Mouse (Mus musculus) gastrocnemius, postnatal 10 days (tissue): ENCODE data around the gene Olfr843. TPM values are rescaled to one million over a fixed set of nuclear protein-coding genes. Genes with fewer than 3 reads are reported as not detected.

Source experiments
- DNase-seq: peaks from one replicate; pipeline ENCODE4 v3.0.0; 2021; ENCODE audit warnings: mixed read lengths
- long read RNA-seq, 2 experiments: library from polyadenylated mRNA; stranded (forward); transcript quantifications; one replicate each; pipeline ENCODE4 v2.0.0; 2021
- total RNA-seq, 2 experiments: library from RNA; stranded (reverse); gene quantifications; 2 replicates each; pipeline ENCODE4 v1.2.3; 2021

Gene Olfr843
- total RNA-seq: not detected
- long read RNA-seq, experiment 1: 0 reads
- long read RNA-seq, experiment 2: 0 reads

DNA sequence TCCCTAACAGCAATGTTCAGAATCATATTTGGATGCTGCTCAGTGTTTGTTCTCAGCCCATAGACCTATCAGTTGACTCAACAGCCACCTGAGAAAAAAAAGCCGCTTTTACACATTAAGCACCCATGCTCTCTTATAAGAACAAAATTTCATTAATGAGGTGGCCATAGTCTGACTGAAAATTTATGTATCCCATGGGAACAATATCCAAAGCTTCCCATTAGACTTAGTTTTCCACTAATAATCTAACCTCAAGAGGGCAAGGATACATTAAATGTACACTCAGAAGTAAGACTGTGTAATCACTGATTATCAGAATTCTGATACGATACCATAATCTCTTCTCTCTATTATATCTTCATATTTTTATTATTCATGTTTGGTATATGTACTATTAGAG lies at the start of gene Olfr843:
TSS of gene Olfr843 (minus strand) at position 101 of the 400 bp plus-strand sequence.
- DNase-seq: no peak

Other genes starting within 250 kb of the Olfr843 start
- gene Olfr835, start 219.3 kb downstream of the Olfr843 start, total RNA-seq: not detected
- not detected for gene Olfr836, start 131.6 kb downstream of the Olfr843 start, total RNA-seq
- not detected for gene Olfr837, start 115.7 kb downstream of the Olfr843 start, total RNA-seq
- gene Olfr839-ps1, start 74.7 kb downstream of the Olfr843 start, total RNA-seq: under 1 TPM in 1 of 2 experiments, not detected in 1; 0.05 TPM
- gene Olfr844, start 64.4 kb upstream of the Olfr843 start, total RNA-seq: not detected
- not detected for gene Olfr845, start 84.5 kb upstream of the Olfr843 start, total RNA-seq
- gene Olfr846, start 112.0 kb upstream of the Olfr843 start, total RNA-seq: not detected
- not detected for gene Olfr847, start 126.7 kb upstream of the Olfr843 start, total RNA-seq
- not detected for gene Olfr849, start 188.3 kb upstream of the Olfr843 start, total RNA-seq
- not detected for gene Olfr850, start 226.3 kb upstream of the Olfr843 start, total RNA-seq
- gene Olfr851, start 241.3 kb upstream of the Olfr843 start, total RNA-seq: not detected